ENCODE assay signal across 20 mouse cellular contexts in genomic region chr15:10236812-10237211, GRCm38 (mm10). TPM values are rescaled to one million over a fixed set of nuclear protein-coding genes. Genes with fewer than 3 reads are reported as not detected.
DNase-seq lines count a peak whose midpoint lies in the region; ATAC-seq lines count a peak whose summit lies in the region.
"Had no signal": no experiment of that assay in that cellular context is flagged by ENCODE, and none has a peak within 500 bp of the region (broad histone marks: within the 10 kb centered on the region; RNA-seq: fewer than 3 reads in every experiment).

No protein-coding gene starts in this region.

- no peak overlapping the region for H3K4me3 ChIP-seq in midbrain, embryonic 14.5 days (replicated peaks; ENCODE audit: low read depth, low read length)
- no peak overlapping the region for H3K4me3 ChIP-seq in midbrain, embryonic 10.5 days
- H3K4me3 ChIP-seq: embryonic facial prominence, embryonic 10.5 days; gastrocnemius, adult 2 months; heart, embryonic 13.5 days had no signal

- H3K36me3 ChIP-seq in midbrain, embryonic 14.5 days (ENCODE audit: control insufficient read depth, insufficient read depth, low read length) = no peaks in the 10 kb centered on the region
- H3K36me3 ChIP-seq in midbrain, embryonic 10.5 days = no peaks in the 10 kb centered on the region
- H3K36me3 ChIP-seq: embryonic facial prominence, embryonic 10.5 days; G1E; heart, embryonic 13.5 days had no signal

- H3K9me3 ChIP-seq in midbrain, embryonic 14.5 days (ENCODE audit: control insufficient read depth, low read length) = no peaks in the 10 kb centered on the region
- no peaks in the 10 kb centered on the region for H3K9me3 ChIP-seq in midbrain, embryonic 10.5 days (replicated peaks)
- H3K9me3 ChIP-seq: embryonic facial prominence, embryonic 10.5 days; G1E; heart, embryonic 13.5 days had no signal

- H3K4me2 ChIP-seq in midbrain, embryonic 14.5 days (ENCODE audit: low read length) = no peak overlapping the region
- H3K4me2 ChIP-seq: heart, embryonic 13.5 days; liver, embryonic 11.5 days; midbrain, embryonic 11.5 days had no signal

- no peak overlapping the region for H3K9ac ChIP-seq in midbrain, embryonic 14.5 days (replicated peaks; ENCODE audit: low read length)
- H3K9ac ChIP-seq: heart, embryonic 13.5 days had no signal

- no peaks in the 10 kb centered on the region for H3K27me3 ChIP-seq in midbrain, embryonic 14.5 days (ENCODE audit: control insufficient read depth, insufficient read depth, low read length)
- no peaks in the 10 kb centered on the region for H3K27me3 ChIP-seq in midbrain, embryonic 10.5 days (ENCODE audit: low read depth, poor library complexity, severe bottlenecking)
- H3K27me3 ChIP-seq: heart, embryonic 13.5 days had no signal

- DNase-seq in midbrain, embryonic 14.5 days = no peak
- no peak for DNase-seq in midbrain, embryonic 10.5 days (ENCODE audit: low spot score)
- peak; percentile 2 to 20 for DNase-seq in CD8-positive naive resting alpha-beta T cell, adult 2 months (ENCODE audit: low read depth in 2 of 2, low spot score in 2 of 2)
- DNase-seq in thymus, postnatal 14 days = peak; percentile 65
- DNase-seq in spleen, postnatal 36 days (ENCODE audit: low spot score in 2 of 2) = no peak
- no peak for DNase-seq in ovary, postnatal 10 days (ENCODE audit: low spot score)
- DNase-seq: cerebellum, adult 2 months; gastrocnemius, adult 2 months; heart, postnatal 4 days; lung, adult 18-20 months; lung, postnatal 36 days had no signal

- 0 out of 2 replicates have a peak, but pooled peaks have one; percentile 43 for ATAC-seq in midbrain, embryonic 14.5 days (ENCODE audit: low FRiP score, low TSS enrichment)
- peak; percentile 44; the same call in 1 of the 2 replicates for ATAC-seq in megakaryocyte, adult 5-6 weeks (ENCODE audit: poor library complexity, severe bottlenecking)
- no peak for ATAC-seq in cerebellum, adult (ENCODE audit: insufficient number of reproducible peaks, low FRiP score, low TSS enrichment)

- H3K27ac ChIP-seq in midbrain, embryonic 14.5 days (replicated peaks; ENCODE audit: low read depth, low read length) = no peak overlapping the region
- no peak overlapping the region for H3K27ac ChIP-seq in midbrain, embryonic 10.5 days (replicated peaks)
- H3K27ac ChIP-seq: embryonic facial prominence, embryonic 10.5 days; gastrocnemius, adult 2 months; heart, embryonic 13.5 days; kidney, postnatal 0 days had no signal

- WGBS in midbrain, embryonic 14.5 days = 98% methylated on average over 3 of the region's 3 CpGs
- 87% methylated on average over 3 of the region's 3 CpGs for WGBS in midbrain, embryonic 10.5 days

- H3K4me1 ChIP-seq in midbrain, embryonic 14.5 days (ENCODE audit: control insufficient read depth, insufficient read depth, low read length) = no peaks in the 10 kb centered on the region
- no peaks in the 10 kb centered on the region for H3K4me1 ChIP-seq in midbrain, embryonic 10.5 days
- H3K4me1 ChIP-seq: embryonic facial prominence, embryonic 10.5 days; heart, embryonic 13.5 days had no signal

RNA-seq across cellular contexts. Expression of gene Prlr, which starts 59.8 kb away (rescaled TPM):
- polyA plus RNA-seq in midbrain, embryonic 14.5 days (2014; fragmentation: Nextera tagmentation; extraction: Ambion mirVana) = 1.4 and 1.6 TPM in 2 replicates
- 0.28 and 0.29 TPM in 2 replicates for polyA plus RNA-seq in midbrain, embryonic 10.5 days (2016; fragmentation: Nextera tagmentation; extraction: Ambion mirVana)
- 0.09 TPM in 1 of 2 replicates, not detected in the other for total RNA-seq in megakaryocyte, adult 5-6 weeks (2015)
- total RNA-seq in megakaryocyte, adult 5-6 weeks (2017) = 0.37 TPM in 1 of 2 replicates, not detected in the other
- total RNA-seq: granulocyte monocyte progenitor cell, adult 5-6 weeks had no signal
- polyA plus RNA-seq: G1E had no signal

Comparison
In these comparisons a context has a peak if more than half of its experiments do, and no peak if none do; other contexts are left out.
1. DNase-seq: peak in CD8-positive naive resting alpha-beta T cell, adult 2 months (2 of 2) and thymus, postnatal 14 days (single experiment); none in midbrain, embryonic 14.5 days (single experiment), midbrain, embryonic 10.5 days (single experiment), spleen, postnatal 36 days (0 of 2) and ovary, postnatal 10 days (single experiment).